Mouse (Mus musculus): ENCODE measurements around the gene Gdf3. TPM values are rescaled to one million over a fixed set of nuclear protein-coding genes. Genes with fewer than 3 reads are reported as not detected.
"Not testable (repeated sequence)": the region's sequence is repeated elsewhere in the genome, so short reads cannot be mapped to it uniquely, and the experiment has no call there.

The Gdf3 gene
- not detected in 2 replicates for polyA plus RNA-seq (2014; fragmentation: Nextera tagmentation; extraction: Ambion mirVana)

GRCm38 (mm10) chr6:122609771-122610170, at the start of gene Gdf3:
TSS of gene Gdf3 (minus strand) at chr6:122610087.
- Histone ChIP-seq H3K27ac (ENCODE audit: low read depth, low read length) (no peak within 1 kb of the TSS), H3K9me3 (ENCODE audit: control insufficient read depth, low read length) (no peaks in the 10 kb centered on the region), H3K4me2 (ENCODE audit: low read depth, low read length) (no peak within 1 kb of the TSS), H3K36me3 (ENCODE audit: control insufficient read depth, insufficient read depth, low read length) (no peaks in the 10 kb centered on the region), H3K9ac (replicated peaks; ENCODE audit: low read depth, low read length) (no peak within 1 kb of the TSS), H3K27me3 (ENCODE audit: control insufficient read depth, insufficient read depth, low read length) (no peaks in the 10 kb centered on the region), H3K4me3 (ENCODE audit: low read depth, low read length) (no peak within 1 kb of the TSS), H3K4me1 (ENCODE audit: control insufficient read depth, insufficient read depth, low read length) (no peaks in the 10 kb centered on the region)
- 62% methylated on average over 14 of the region's 14 CpGs for WGBS
- no peak for ATAC-seq (ENCODE audit: low read depth)

GRCm38 (mm10) chr6:122659567-122659966, 49.7 kb upstream of the Gdf3 start:
- ATAC-seq (ENCODE audit: low read depth): no peak
- Histone ChIP-seq H3K9ac (replicated peaks; ENCODE audit: low read depth, low read length) (no peak overlapping the region), H3K4me2 (ENCODE audit: low read depth, low read length) (no peak overlapping the region), H3K4me1 (ENCODE audit: control insufficient read depth, insufficient read depth, low read length) (no peaks in the 10 kb centered on the region), H3K4me3 (ENCODE audit: low read depth, low read length) (no peak overlapping the region), H3K27ac (ENCODE audit: low read depth, low read length) (no peak overlapping the region), H3K9me3 (ENCODE audit: control insufficient read depth, low read length) (no peaks in the 10 kb centered on the region), H3K36me3 (ENCODE audit: control insufficient read depth, insufficient read depth, low read length) (no peaks in the 10 kb centered on the region), H3K27me3 (ENCODE audit: control insufficient read depth, insufficient read depth, low read length) (0 out of 2 replicates have a peak, but pooled peaks cover 4% of the 10 kb centered on the region)
- WGBS: 23% methylated on average over 7 of the region's 7 CpGs

- H3K9ac ChIP-seq (replicated peaks; ENCODE audit: low read depth, low read length): no peak overlapping the region
- H3K4me3 ChIP-seq (ENCODE audit: low read depth, low read length): no peak overlapping the region
- no peak overlapping the region for H3K4me2 ChIP-seq (ENCODE audit: low read depth, low read length)
- H3K27ac ChIP-seq (ENCODE audit: low read depth, low read length): no peak overlapping the region
- 0 out of 2 replicates have a peak, but pooled peaks cover 3% of the 10 kb centered on the region for H3K27me3 ChIP-seq (ENCODE audit: control insufficient read depth, insufficient read depth, low read length)
- 92% methylated on average over 5 of the region's 5 CpGs for WGBS
- no peaks in the 10 kb centered on the region for H3K36me3 ChIP-seq (ENCODE audit: control insufficient read depth, insufficient read depth, low read length)
- H3K9me3 ChIP-seq (ENCODE audit: control insufficient read depth, low read length): no peaks in the 10 kb centered on the region
- ATAC-seq (ENCODE audit: low read depth): no peak
- no peaks in the 10 kb centered on the region for H3K4me1 ChIP-seq (ENCODE audit: control insufficient read depth, insufficient read depth, low read length)
Observed at GRCm38 (mm10) chr6:122657630-122658029, 47.7 kb upstream of the Gdf3 start.

- H3K4me2 ChIP-seq (ENCODE audit: low read depth, low read length): no peak overlapping the region
- no peak for ATAC-seq (ENCODE audit: low read depth)
Observed at GRCm38 (mm10) chr6:122654301-122654700, 44.4 kb upstream of the Gdf3 start.

GRCm38 (mm10) chr6:122650398-122650980, 40.6 kb upstream of the Gdf3 start:
- Histone ChIP-seq H3K36me3 (ENCODE audit: control insufficient read depth, insufficient read depth, low read length) (no peaks in the 10 kb centered on the region), H3K4me3 (ENCODE audit: low read depth, low read length) (no peak overlapping the region), H3K9ac (replicated peaks; ENCODE audit: low read depth, low read length) (no peak overlapping the region), H3K4me1 (ENCODE audit: control insufficient read depth, insufficient read depth, low read length) (no peaks in the 10 kb centered on the region), H3K27me3 (ENCODE audit: control insufficient read depth, insufficient read depth, low read length) (no peaks in the 10 kb centered on the region), H3K4me2 (ENCODE audit: low read depth, low read length) (no peak overlapping the region), H3K27ac (ENCODE audit: low read depth, low read length) (no peak overlapping the region), H3K9me3 (ENCODE audit: control insufficient read depth, low read length) (no peaks in the 10 kb centered on the region)
- ATAC-seq (ENCODE audit: low read depth): no peak
- WGBS: 70% methylated on average over 5 of the region's 5 CpGs

More at GRCm38 (mm10) chr6:122654301-122654700, 44.4 kb upstream of the Gdf3 start:
- Histone ChIP-seq H3K36me3 (ENCODE audit: control insufficient read depth, insufficient read depth, low read length) (no peaks in the 10 kb centered on the region), H3K9ac (replicated peaks; ENCODE audit: low read depth, low read length) (no peak overlapping the region), H3K9me3 (ENCODE audit: control insufficient read depth, low read length) (no peaks in the 10 kb centered on the region), H3K4me3 (ENCODE audit: low read depth, low read length) (no peak overlapping the region), H3K27ac (ENCODE audit: low read depth, low read length) (no peak overlapping the region), H3K4me1 (ENCODE audit: control insufficient read depth, insufficient read depth, low read length) (no peaks in the 10 kb centered on the region), H3K27me3 (ENCODE audit: control insufficient read depth, insufficient read depth, low read length) (no peaks in the 10 kb centered on the region)
- WGBS: 81% methylated on average over 6 of the region's 6 CpGs

- Histone ChIP-seq H3K9ac (replicated peaks; ENCODE audit: low read depth, low read length) (no peak overlapping the region), H3K9me3 (ENCODE audit: control insufficient read depth, low read length) (no peaks in the 10 kb centered on the region), H3K4me1 (ENCODE audit: control insufficient read depth, insufficient read depth, low read length) (no peaks in the 10 kb centered on the region), H3K4me3 (ENCODE audit: low read depth, low read length) (no peak overlapping the region), H3K27ac (ENCODE audit: low read depth, low read length) (no peak overlapping the region), H3K36me3 (ENCODE audit: control insufficient read depth, insufficient read depth, low read length) (no peaks in the 10 kb centered on the region), H3K27me3 (ENCODE audit: control insufficient read depth, insufficient read depth, low read length) (no peaks in the 10 kb centered on the region), H3K4me2 (ENCODE audit: low read depth, low read length) (no peak overlapping the region)
- no peak for ATAC-seq (ENCODE audit: low read depth)
- 86% methylated on average over 3 of the region's 3 CpGs for WGBS
Observed at GRCm38 (mm10) chr6:122649903-122650302, 40.0 kb upstream of the Gdf3 start.

- not testable (repeated sequence) for H3K27ac ChIP-seq (ENCODE audit: low read depth, low read length); ATAC-seq (ENCODE audit: low read depth); H3K9me3 ChIP-seq (ENCODE audit: control insufficient read depth, low read length); H3K4me2 ChIP-seq (ENCODE audit: low read depth, low read length); H3K27me3 ChIP-seq (ENCODE audit: control insufficient read depth, insufficient read depth, low read length); H3K4me1 ChIP-seq (ENCODE audit: control insufficient read depth, insufficient read depth, low read length); H3K4me3 ChIP-seq (ENCODE audit: low read depth, low read length); H3K36me3 ChIP-seq (ENCODE audit: control insufficient read depth, insufficient read depth, low read length); H3K9ac ChIP-seq (replicated peaks; ENCODE audit: low read depth, low read length)
- 95% methylated on average over 20 of the region's 21 CpGs for WGBS
Observed at GRCm38 (mm10) chr6:122644196-122644595, 34.3 kb upstream of the Gdf3 start.

- not testable (repeated sequence) for H3K9ac ChIP-seq (replicated peaks; ENCODE audit: low read depth, low read length); H3K9me3 ChIP-seq (ENCODE audit: control insufficient read depth, low read length); H3K4me2 ChIP-seq (ENCODE audit: low read depth, low read length); H3K36me3 ChIP-seq (ENCODE audit: control insufficient read depth, insufficient read depth, low read length); H3K4me1 ChIP-seq (ENCODE audit: control insufficient read depth, insufficient read depth, low read length); H3K27ac ChIP-seq (ENCODE audit: low read depth, low read length); H3K4me3 ChIP-seq (ENCODE audit: low read depth, low read length); ATAC-seq (ENCODE audit: low read depth); H3K27me3 ChIP-seq (ENCODE audit: control insufficient read depth, insufficient read depth, low read length)
- 86% methylated on average over 4 of the region's 4 CpGs for WGBS
Observed at GRCm38 (mm10) chr6:122637566-122637965, 27.7 kb upstream of the Gdf3 start.

- WGBS: 86% methylated on average over 3 of the region's 3 CpGs
- Histone ChIP-seq H3K4me2 (ENCODE audit: low read depth, low read length) (no peak overlapping the region), H3K9ac (replicated peaks; ENCODE audit: low read depth, low read length) (no peak overlapping the region), H3K9me3 (ENCODE audit: control insufficient read depth, low read length) (no peaks in the 10 kb centered on the region), H3K27ac (ENCODE audit: low read depth, low read length) (no peak overlapping the region), H3K4me3 (ENCODE audit: low read depth, low read length) (no peak overlapping the region), H3K4me1 (ENCODE audit: control insufficient read depth, insufficient read depth, low read length) (no peaks in the 10 kb centered on the region), H3K36me3 (ENCODE audit: control insufficient read depth, insufficient read depth, low read length) (no peaks in the 10 kb centered on the region), H3K27me3 (ENCODE audit: control insufficient read depth, insufficient read depth, low read length) (no peaks in the 10 kb centered on the region)
- no peak for ATAC-seq (ENCODE audit: low read depth)
Observed at GRCm38 (mm10) chr6:122636666-122637065, 26.8 kb upstream of the Gdf3 start.

All from neural tube, embryonic 14.5 days (tissue).